Mouse (Mus musculus) urinary bladder, adult 2 months (tissue): ENCODE measurements around the gene Adcy10. TPM values are rescaled to one million over a fixed set of nuclear protein-coding genes. Genes with fewer than 3 reads are reported as not detected.

ENCODE experiments used
- DNase-seq: peaks from one replicate; pipeline ENCODE4 v3.0.0; 2022; ENCODE audit warnings: low spot score
- polyA plus RNA-seq: library from polyadenylated mRNA; depleted of rRNA; stranded (reverse); fragments of >200 nt; gene quantifications from 2 replicates; pipeline ENCODE4 v1.2.3, GENCODE M21; 2012; rRNA removed

The Adcy10 gene
- polyA plus RNA-seq, 1 experiment, result 0.04 TPM

DNA sequence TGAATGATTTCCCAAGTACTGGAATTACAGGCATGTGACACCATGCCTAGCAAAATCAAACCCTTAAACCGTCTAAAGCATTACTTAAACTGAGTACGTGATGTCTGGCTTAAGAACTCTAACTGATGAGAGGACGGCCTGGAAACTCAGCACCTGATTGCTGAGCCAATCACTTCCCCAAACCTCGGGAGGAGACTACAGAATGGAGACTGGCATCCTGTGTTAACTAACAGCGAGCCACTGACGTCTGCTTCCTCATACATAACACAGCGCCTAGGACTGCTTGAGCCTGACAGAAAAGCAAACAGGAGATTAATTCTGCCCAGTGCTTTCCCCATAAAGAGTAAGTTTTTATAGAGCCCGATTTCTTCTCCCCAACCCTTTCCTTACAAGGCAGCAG, 119.2 kb downstream of the Adcy10 start:
- no peak for DNase-seq

DNA sequence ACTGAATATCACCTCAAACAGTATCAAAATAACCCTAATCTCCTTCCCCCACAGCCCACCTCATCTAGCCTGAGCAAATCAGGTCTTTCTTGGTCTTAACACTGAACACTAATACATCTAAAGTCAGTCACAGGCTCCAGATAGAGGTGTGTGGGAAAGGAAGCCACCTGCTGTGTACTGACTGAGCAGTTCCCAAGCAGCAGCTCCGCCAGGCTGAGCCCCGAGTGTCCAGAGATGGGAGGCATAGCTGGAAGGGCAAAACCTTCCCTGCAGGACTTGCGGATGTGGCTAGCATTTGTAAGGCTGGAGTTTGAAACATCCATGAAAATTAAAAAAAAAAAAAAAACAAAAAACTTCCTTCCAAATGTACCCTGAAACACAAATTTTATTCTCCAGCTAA, 120.1 kb downstream of the Adcy10 start:
- no peak for DNase-seq

DNA sequence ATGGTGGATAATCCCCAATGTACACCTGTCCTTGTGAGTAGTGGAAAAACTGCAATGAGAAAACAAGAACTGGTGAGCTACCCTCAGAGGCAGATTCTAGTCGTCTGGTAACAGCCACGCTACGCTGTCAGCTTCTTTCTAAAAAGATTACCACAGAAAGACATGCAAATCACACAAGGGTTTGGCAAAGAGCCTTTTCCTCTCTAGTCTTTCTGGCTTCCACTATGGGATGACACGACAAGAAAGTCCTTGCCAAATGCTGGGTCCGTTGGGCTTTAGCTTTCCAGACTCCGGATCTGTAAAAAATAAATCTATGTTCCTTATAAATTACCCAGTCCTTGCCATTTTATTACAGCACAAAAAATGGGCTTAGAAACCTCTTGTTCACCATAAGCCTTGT, 120.8 kb downstream of the Adcy10 start:
- no peak for DNase-seq

DNA sequence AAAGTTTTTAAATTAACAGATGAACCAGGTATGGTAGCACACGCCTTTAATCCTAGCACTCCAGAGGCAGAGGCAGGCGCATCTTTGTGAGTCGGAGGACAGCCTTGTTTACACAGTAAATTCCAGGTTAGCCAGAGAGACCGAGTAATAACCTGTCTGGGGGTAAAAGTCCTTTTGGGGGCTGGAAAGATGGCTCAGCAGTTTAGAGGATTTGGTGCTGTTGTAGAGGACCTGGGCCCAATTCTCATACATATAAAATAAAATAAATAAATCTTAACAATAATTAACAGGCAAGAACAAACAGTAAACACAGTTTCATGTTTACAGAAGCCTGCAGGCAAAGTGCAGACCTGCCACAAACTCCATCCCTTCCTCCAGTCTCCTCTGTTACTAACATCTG, 123.9 kb downstream of the Adcy10 start:
- DNase-seq, result no peak

DNA sequence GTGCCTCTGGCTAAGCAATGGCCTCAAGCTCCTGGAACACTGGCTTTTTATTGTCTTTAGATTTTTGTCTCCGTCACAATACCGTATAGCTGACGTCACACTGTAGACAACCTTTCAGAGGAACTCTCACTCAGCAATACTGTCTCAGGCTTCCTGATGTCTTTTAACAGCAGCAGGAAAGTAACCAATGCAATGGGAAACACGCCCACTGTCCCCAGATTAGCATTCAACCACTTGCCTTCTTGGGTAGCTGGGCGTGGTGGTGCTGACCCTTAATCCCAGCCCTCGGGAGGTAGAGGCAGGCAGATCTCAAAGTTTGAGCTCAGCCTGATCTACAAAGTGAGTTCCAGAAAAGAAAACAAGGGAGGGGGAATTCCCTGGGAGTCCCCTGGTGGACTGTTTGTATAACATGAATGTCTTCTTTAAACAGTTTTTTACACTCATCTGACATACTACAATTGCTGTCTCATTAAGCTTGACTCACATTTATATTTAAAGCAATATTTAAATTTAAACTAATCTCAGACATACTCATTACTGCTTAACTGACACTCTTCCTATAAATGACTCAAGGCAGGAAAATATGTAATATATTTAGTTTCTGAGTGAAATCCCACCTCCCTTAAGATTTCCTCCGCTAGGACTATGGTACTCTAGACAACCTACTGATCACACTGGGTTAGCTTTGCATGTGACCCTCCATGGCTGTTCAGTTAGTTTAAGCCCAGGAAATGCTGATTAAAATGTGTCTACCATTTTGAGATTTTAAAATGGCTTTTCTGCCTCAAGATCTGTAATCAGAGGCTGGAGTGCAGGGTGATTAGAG, 124.7 kb downstream of the Adcy10 start:
- DNase-seq, result no peak

DNA sequence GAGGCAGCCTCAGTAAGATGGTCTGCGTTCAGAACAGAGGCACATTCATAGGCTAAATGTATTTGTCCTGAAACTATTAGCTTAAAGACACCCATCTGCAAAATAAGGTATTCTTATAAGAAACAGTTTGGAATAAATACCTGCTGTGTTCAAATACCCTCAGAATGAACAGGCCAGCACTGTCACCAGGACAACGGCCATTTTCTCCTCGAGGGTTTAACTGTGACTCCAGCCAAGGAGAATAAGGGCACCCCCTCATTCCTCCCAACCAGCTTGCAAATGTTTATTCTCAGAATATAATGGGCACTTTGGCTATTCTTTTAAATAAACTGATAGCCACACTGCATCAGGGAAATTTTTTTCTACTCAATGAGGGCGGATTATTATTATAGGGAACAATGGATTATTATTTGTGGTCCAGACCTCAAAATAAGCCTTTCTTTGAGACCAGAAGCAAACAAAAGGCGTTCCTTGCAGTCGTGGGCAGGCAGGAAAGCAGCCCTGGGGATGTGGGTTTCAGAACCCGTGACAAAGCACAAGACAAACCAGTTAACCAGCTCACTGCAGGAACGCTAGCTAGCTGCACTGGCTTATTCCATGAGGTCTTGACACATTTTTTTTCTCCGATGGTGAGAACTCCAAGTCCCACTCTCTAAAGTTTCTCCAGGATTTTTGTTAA, 125.5 kb downstream of the Adcy10 start:
- DNase-seq, result no peak

DNA sequence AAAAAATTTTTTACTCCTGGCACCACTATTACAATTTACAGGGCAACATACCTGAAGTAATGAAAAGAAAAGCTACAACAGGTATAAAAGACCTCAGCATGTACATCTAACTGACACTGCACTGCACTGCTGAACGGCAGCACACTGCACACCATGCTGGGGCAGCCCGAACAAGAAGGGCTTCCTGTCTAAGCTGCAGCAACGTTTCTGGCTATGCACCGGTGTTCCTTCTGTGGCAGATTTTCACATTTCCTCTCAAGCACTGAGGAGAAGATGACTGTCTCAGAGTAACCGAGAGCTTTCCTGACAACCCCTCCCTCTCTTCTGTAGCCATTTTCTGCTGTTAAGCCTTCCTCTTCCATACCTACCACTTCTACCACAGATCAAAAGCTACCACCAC, 127.7 kb downstream of the Adcy10 start:
- DNase-seq, result no peak

DNA sequence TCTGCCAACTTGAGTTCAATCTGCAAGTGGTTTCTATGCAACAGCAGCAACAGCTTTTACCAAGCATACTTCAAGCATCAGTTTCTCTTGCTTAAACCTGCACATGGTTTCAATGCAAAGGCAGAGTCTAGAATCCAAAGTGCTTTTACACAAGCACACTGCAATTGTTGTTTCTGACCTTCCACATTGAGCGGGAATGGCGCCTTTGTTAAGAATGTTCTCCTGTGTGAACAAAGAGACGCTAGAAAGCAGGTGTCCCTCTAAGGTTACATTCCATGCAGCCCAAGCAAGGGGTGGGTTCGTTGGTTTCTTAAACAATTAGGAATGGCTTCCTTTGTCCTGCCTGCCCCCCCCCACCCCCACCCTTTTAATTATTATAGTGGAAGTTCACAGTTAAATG, 128.9 kb downstream of the Adcy10 start:
- no peak for DNase-seq

DNA sequence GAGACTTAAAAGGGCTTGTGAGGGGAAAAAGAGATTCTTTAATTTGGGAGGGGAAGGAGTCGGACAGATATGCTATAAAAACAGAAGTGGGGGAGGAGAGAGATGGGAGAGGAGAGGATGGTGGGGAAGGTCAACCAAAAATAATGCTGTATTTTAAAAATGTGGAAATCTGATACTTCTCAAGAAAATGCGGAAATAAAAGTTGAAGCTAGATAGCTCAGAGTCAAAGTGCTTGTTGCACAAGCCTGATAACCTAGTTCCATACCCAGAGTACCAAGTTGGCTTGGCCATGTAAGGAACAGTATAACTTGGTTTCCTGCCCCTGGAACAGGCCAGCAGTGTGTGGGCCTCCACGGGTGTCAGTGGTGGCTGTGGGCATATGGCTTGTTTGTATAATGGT, 129.8 kb downstream of the Adcy10 start:
- no peak for DNase-seq

DNA sequence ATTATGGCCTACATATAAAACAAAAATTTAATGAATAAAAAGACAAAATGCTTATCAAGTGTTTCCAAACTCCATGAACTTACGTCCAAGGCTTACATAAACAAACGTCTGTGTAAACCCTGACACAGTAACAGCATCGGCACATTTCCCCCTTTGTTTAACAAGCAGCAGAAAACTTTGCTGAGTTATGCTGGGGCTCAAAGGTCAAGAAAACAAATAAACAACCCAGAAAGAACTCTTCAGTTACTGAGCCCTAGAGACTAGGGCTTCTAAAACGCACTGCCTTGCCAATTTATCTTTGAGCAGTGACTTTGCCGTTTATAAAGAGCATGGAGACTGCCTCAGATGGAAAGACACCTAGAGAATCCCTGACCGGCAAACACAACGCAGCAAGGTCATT, 131.7 kb downstream of the Adcy10 start:
- no peak for DNase-seq

DNA sequence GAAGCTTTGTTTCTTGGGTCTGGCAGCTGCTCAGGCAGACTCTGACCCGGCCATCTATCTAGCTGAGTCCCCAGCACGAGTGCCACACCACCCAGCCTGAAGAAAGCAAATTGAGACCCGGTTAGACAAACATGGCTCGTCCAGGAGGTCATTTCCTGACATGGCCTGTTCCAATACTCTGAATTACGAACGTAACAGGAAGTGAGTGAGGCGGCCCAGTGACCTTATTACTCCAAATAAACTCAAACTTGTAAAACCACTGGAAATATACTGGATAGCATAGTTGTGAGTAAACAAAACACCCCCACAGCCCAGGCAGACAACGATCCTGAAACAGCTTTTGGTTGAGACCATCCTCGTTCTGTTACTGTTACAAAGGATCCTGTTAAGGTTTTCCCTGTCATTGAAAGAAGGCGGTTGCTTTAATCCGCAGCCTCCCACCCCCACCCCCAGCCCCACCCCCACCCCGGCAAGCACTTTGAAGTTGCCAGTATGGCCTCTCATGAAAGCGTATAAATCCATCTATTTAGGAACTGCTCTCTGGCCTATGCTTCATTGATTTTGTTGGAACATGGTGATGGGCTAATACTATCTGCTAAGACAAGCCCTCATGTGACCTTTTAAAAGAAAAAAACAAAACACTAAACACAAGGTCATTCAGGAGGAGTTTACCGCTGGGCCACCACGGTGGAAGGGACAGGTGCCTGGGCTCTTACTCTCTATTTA, 132.3 kb downstream of the Adcy10 start:
- DNase-seq, result no peak

DNA sequence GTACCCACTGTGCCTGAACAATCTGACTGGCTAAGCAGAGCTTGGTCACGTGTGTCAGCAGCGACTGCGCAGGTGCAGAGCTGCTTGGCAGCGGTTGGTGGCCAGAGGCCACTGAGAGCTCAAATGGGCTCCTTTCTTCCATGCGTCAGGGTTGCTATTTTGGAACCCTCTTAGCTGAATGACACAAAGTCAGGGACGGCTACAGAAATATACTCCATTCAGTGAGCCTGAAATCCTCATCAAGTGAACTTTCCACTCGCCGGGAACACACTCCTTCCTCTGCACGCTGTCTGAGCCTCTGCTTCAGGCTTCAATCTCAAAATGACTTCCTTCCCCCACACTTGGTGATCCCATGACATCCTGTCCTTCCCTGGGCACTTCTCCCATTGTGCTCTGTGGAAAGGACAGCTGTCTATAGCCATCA, 133.2 kb downstream of the Adcy10 start:
- no peak for DNase-seq

DNA sequence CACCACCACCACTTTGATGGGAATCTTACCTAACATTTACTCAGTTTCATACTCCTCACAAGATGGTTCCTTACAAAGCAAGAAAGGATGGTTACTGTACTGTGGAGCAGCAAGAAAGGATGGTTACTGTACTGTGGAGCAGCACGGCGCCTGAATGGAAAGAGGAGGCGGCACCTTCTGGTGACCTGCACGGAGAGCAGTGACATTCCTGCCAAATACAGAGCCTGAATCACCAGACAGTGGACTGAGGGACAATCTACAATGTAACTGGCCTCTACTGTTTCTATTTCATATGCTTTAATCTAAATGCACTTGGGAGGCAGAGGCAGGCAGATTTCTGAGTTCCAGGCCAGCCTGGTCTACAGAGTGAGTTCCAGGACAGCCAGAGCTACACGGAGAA, 140.1 kb downstream of the Adcy10 start:
- DNase-seq, result no peak

DNA sequence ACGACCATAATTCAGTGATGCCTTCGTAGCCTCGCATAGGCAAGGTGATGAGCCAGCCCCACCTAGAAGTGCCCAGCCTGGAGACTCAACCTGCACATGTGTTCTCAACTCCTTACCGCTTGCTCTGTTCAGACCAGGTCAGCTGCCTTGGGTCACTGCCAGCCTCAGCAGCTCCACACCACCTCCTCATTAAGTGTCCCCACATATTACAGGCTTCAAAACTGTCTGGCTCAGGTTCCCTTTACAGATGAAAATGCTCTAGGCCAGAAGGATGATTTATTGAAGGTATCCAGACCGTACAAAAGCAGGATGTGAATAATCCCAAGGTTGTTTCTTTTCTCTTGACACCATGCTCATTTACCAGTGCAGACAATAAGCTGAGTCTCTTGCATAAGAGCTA, 140.9 kb downstream of the Adcy10 start:
- DNase-seq, result no peak

Other genes starting within 250 kb of the Adcy10 start
- 40.2 and 41.2 TPM in 2 replicates for gene Tiprl, start 248.2 kb upstream of the Adcy10 start, polyA plus RNA-seq
- gene Gpr161, start 189.4 kb upstream of the Adcy10 start, polyA plus RNA-seq, result 6.6 and 8.9 TPM in 2 replicates
- 37.4 and 37.7 TPM in 2 replicates for gene Dcaf6, start 24.7 kb upstream of the Adcy10 start, polyA plus RNA-seq
- 78.2 and 91.6 TPM in 2 replicates for gene Mpc2, start 24.5 kb upstream of the Adcy10 start, polyA plus RNA-seq
- gene Mpzl1, start 149.4 kb downstream of the Adcy10 start, polyA plus RNA-seq, result 77.7 and 84.2 TPM in 2 replicates
- gene Rcsd1, start 224.6 kb downstream of the Adcy10 start, polyA plus RNA-seq, result 13.2 and 16.6 TPM in 2 replicates